Comparison of ENCODE assay signal across 1 mouse cellular context in the genomic region with DNA sequence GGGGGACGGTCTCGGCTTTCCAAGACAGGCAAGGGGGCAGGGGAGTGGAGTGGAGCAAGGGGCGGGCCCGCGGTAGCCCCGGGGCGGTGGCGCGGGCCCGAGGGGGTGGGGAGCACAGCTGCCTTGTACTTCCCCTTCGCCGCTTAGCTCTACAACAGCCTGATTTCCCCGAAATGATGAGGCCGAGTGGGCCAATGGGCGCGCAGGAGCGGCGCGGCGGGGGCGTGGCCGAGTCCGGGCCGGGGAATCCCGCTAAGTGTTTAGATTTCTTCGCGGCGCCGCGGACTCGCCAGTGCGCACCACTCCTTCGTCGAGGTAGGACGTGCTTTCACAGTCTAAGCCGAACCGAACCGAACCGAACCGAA.
A peak's percentile ranks its signal among the peaks of the same experiment; 100 is the strongest.
TF ChIP-seq lines count a peak whose summit lies in the region.

Gene Irf1 (plus strand): TSS at position 255 of the 365 bp plus-strand sequence.

TF ChIP-seq in CH12.LX, 34 proteins besides CTCF, POLR2A, EP300 and RAD21 (continued from another document):
- TF ChIP-seq ZNF384 (IDR thresholded peaks at IDR 0.05; ENCODE audit: low read depth, low read length): no peak
- no peak for TF ChIP-seq BHLHE40 (IDR thresholded peaks at IDR 0.05; ENCODE audit: low read depth, low read length)
- no peak for TF ChIP-seq USF2 (conservative IDR thresholded peaks at IDR 0.05; ENCODE audit: low read depth, low read length)
- TF ChIP-seq NELFE (IDR thresholded peaks at IDR 0.05; ENCODE audit: low read depth, low read length): peak; percentile 98
- TF ChIP-seq MXI1 (IDR thresholded peaks at IDR 0.05; ENCODE audit: low read depth, low read length): peak; percentile 89
- TF ChIP-seq MAFK (IDR thresholded peaks at IDR 0.05; ENCODE audit: insufficient replicate concordance, low read length): 0 out of 2 replicates have a peak, but pooled peaks have one; percentile 5
- 0 out of 2 replicates have a peak, but pooled peaks have one; percentile 10 for TF ChIP-seq RCOR1 (conservative IDR thresholded peaks at IDR 0.05; ENCODE audit: low read depth, low read length)
- no peak; the same call in 1 of the 2 replicates for TF ChIP-seq CHD1 (IDR thresholded peaks at IDR 0.05; ENCODE audit: low read depth, low read length)
- TF ChIP-seq ELF1 (IDR thresholded peaks at IDR 0.05; ENCODE audit: low read depth, low read length): peak; percentile 62
- TF ChIP-seq POLR2AphosphoS2 (IDR thresholded peaks at IDR 0.05; ENCODE audit: low read depth, low read length): peak; percentile 97
